Mouse (Mus musculus) stomach, postnatal 0 days (tissue): ENCODE data around the gene Cmip. TPM values are rescaled to one million over a fixed set of nuclear protein-coding genes. Genes with fewer than 3 reads are reported as not detected.
A peak's percentile ranks its signal among the peaks of the same experiment; 100 is the strongest.

Experiments used
- ATAC-seq: fragments of 200-750 bp; cut with Nextera tagmentation; 2 replicates; pipeline ENCODE4 v1.8.0; 2017; ENCODE audit not compliant: low FRiP score, low TSS enrichment
- DNase-seq: peaks from one replicate; pipeline ENCODE4 v3.0.0-alpha.2; 2016; ENCODE audit warnings: low spot score
- H3K27ac ChIP-seq: fragments of 300-500 bp; sonication (generic); replicated peaks from 2 replicates; pipeline ENCODE4 v1.5.1; 2014; ENCODE audit warnings: mild to moderate bottlenecking, control low read depth
- H3K27me3 ChIP-seq: fragments of 300-500 bp; sonication (generic); 2 replicates; pipeline ENCODE4 v1.6.1; 2014; ENCODE audit warnings: low read length; ENCODE audit not compliant: control insufficient read depth, insufficient read depth
- H3K36me3 ChIP-seq: fragments of 300-500 bp; sonication (generic); 2 replicates; pipeline ENCODE4 v1.6.1; 2014; ENCODE audit warnings: low read length, mixed read lengths; ENCODE audit not compliant: control insufficient read depth, insufficient read depth
- H3K4me1 ChIP-seq: fragments of 300-500 bp; sonication (generic); replicated peaks from 2 replicates; pipeline ENCODE4 v1.6.1; 2014; ENCODE audit warnings: antibody characterized with exemption; ENCODE audit not compliant: control insufficient read depth, insufficient read depth
- H3K4me2 ChIP-seq: fragments of 300-500 bp; sonication (generic); replicated peaks from 2 replicates; pipeline ENCODE4 v1.6.1; 2014; ENCODE audit warnings: low read depth, mild to moderate bottlenecking, control low read depth, moderate library complexity
- H3K4me3 ChIP-seq: fragments of 300-500 bp; sonication (generic); 2 replicates; pipeline ENCODE4 v1.5.1; 2014; ENCODE audit warnings: low read depth, low read length, control low read depth
- H3K9ac ChIP-seq: fragments of 300-500 bp; sonication (generic); 2 replicates; pipeline ENCODE4 v1.6.1; 2014; ENCODE audit warnings: mild to moderate bottlenecking, low read length, control low read depth, mixed read lengths
- H3K9me3 ChIP-seq: fragments of 300-500 bp; sonication (generic); 2 replicates; pipeline ENCODE4 v1.6.1; 2016; ENCODE audit warnings: low read length; ENCODE audit not compliant: control insufficient read depth
- CTCF ChIP-seq: IDR thresholded peaks from 2 replicates; pipeline ENCODE4 v1.5.1; 2016; ENCODE audit warnings: antibody characterized with exemption, low read depth, mild to moderate bottlenecking, moderate library complexity
- EP300 ChIP-seq: optimal IDR thresholded peaks from 2 replicates; pipeline ENCODE3; 2016; ENCODE audit warnings: antibody characterized with exemption
- WGBS: fragments of 180-500 bp; shearing (Covaris S2); extraction: QIAGEN DNeasy Blood & Tissue Kit; methylation state at CpG from one replicate; pipeline ENCODE4 v1.1.7; 2014; 5-methylcytosine and 5-hydroxymethylcytosine counted together
- polyA plus RNA-seq: library from polyadenylated mRNA; unstranded; fragments of >200 nt; fragmentation: Nextera tagmentation; extraction: Ambion mirVana; gene quantifications from 2 replicates; pipeline ENCODE4 v1.2.1, GENCODE M21; 2015

Gene Cmip
- polyA plus RNA-seq, 1 experiment from 2014 or later, result 19.9 TPM

GRCm38 (mm10) chr8:117265079-117265478 lies 8.2 kb downstream of the Cmip start:
- TF ChIP-seq EP300 (no peak), CTCF (no peak)
- no peak overlapping the region for H3K27ac ChIP-seq
- peak; percentile 64 for DNase-seq
- no peak for ATAC-seq
- H3K4me2 ChIP-seq, result no peak overlapping the region
- 65% methylated on average over 5 of the region's 5 CpGs for WGBS
- H3K36me3 ChIP-seq, result no peaks in the 10 kb centered on the region; the same call in 1 of the 2 replicates
- H3K9me3 ChIP-seq, result no peaks in the 10 kb centered on the region
- H3K27me3 ChIP-seq, result no peaks in the 10 kb centered on the region
- no peak overlapping the region for H3K9ac ChIP-seq
- H3K4me1 ChIP-seq, result 0 out of 2 replicates have a peak, but pooled peaks cover 3% of the 10 kb centered on the region
- H3K4me3 ChIP-seq, result no peak overlapping the region

GRCm38 (mm10) chr8:117267403-117268129 lies 10.7 kb downstream of the Cmip start:
- peak; percentile 56 for ATAC-seq
- WGBS, result 76% methylated on average over 11 of the region's 11 CpGs
- Histone ChIP-seq H3K4me3 (no peak overlapping the region), H3K9ac (no peak overlapping the region), H3K36me3 (no peaks in the 10 kb centered on the region; the same call in 1 of the 2 replicates), H3K27ac (no peak overlapping the region), H3K9me3 (no peaks in the 10 kb centered on the region), H3K4me2 (no peak overlapping the region), H3K27me3 (no peaks in the 10 kb centered on the region), H3K4me1 (no peaks in the 10 kb centered on the region)
- no peak for DNase-seq
- no peak for TF ChIP-seq EP300
- TF ChIP-seq CTCF, result no peak

GRCm38 (mm10) chr8:117278234-117278633 lies 21.4 kb downstream of the Cmip start:
- H3K36me3 ChIP-seq, result no peaks in the 10 kb centered on the region
- no peaks in the 10 kb centered on the region for H3K9me3 ChIP-seq
- H3K4me1 ChIP-seq, result no peaks in the 10 kb centered on the region; the same call in 1 of the 2 replicates
- WGBS, result 88% methylated on average over 10 of the region's 10 CpGs
- no peak overlapping the region for H3K9ac ChIP-seq
- no peak overlapping the region for H3K4me3 ChIP-seq
- TF ChIP-seq CTCF, result no peak
- TF ChIP-seq EP300, result no peak
- DNase-seq (no peak), ATAC-seq (no peak)
- no peaks in the 10 kb centered on the region for H3K27me3 ChIP-seq
- no peak overlapping the region for H3K27ac ChIP-seq
- no peak overlapping the region for H3K4me2 ChIP-seq

GRCm38 (mm10) chr8:117278668-117279132 lies 21.8 kb downstream of the Cmip start:
- Histone ChIP-seq H3K4me2 (no peak overlapping the region), H3K4me1 (no peaks in the 10 kb centered on the region; the same call in 1 of the 2 replicates), H3K9ac (no peak overlapping the region), H3K27ac (peak overlapping the region; percentile 20; the same call in 1 of the 2 replicates), H3K36me3 (no peaks in the 10 kb centered on the region), H3K4me3 (no peak overlapping the region), H3K27me3 (no peaks in the 10 kb centered on the region), H3K9me3 (no peaks in the 10 kb centered on the region)
- WGBS, result 73% methylated on average over 20 of the region's 20 CpGs
- ATAC-seq (no peak), DNase-seq (no peak)
- TF ChIP-seq CTCF, result no peak
- no peak for TF ChIP-seq EP300

GRCm38 (mm10) chr8:117280488-117280887 lies 23.6 kb downstream of the Cmip start:
- H3K36me3 ChIP-seq, result no peaks in the 10 kb centered on the region
- H3K4me1 ChIP-seq, result no peaks in the 10 kb centered on the region; the same call in none of the 2 replicates
- H3K4me3 ChIP-seq, result no peak overlapping the region
- H3K4me2 ChIP-seq, result no peak overlapping the region
- TF ChIP-seq CTCF (no peak), EP300 (no peak)
- no peaks in the 10 kb centered on the region for H3K27me3 ChIP-seq
- H3K9ac ChIP-seq, result no peak overlapping the region
- H3K9me3 ChIP-seq, result no peaks in the 10 kb centered on the region
- WGBS, result 64% methylated on average over 7 of the region's 7 CpGs
- ATAC-seq (peak; percentile 90), DNase-seq (peak; percentile 89)
- H3K27ac ChIP-seq, result peak overlapping the region; percentile 74

- no peaks in the 10 kb centered on the region; the same call in none of the 2 replicates for H3K4me1 ChIP-seq
- H3K27me3 ChIP-seq, result no peaks in the 10 kb centered on the region
- WGBS, result 64% methylated on average over 10 of the region's 10 CpGs
- ATAC-seq (peak; percentile 33; the same call in 1 of the 2 replicates), DNase-seq (peak; percentile 73)
- no peak overlapping the region for H3K4me3 ChIP-seq
- H3K4me2 ChIP-seq, result no peak overlapping the region
- TF ChIP-seq EP300, result no peak
- TF ChIP-seq CTCF, result no peak
- H3K27ac ChIP-seq, result peak overlapping the region; percentile 87
- no peaks in the 10 kb centered on the region for H3K9me3 ChIP-seq
- no peaks in the 10 kb centered on the region for H3K36me3 ChIP-seq
- H3K9ac ChIP-seq, result no peak overlapping the region
These were observed 24.8 kb downstream of the Cmip start for GRCm38 (mm10) chr8:117281676-117282075.
